Comparison of ENCODE assay signal across 17 mouse cellular contexts in genomic region chr11:57917974-57918373, GRCm38 (mm10).
DNase-seq lines count a peak whose midpoint lies in the region; ATAC-seq and TF ChIP-seq lines count a peak whose summit lies in the region.
"Had no signal": no experiment of that assay in that cellular context is flagged by ENCODE, and none has a peak within 500 bp of the region (broad histone marks: within the 10 kb centered on the region; RNA-seq: fewer than 3 reads in every experiment).

No protein-coding gene starts in this region.

- TF ChIP-seq POLR2A in spleen, adult 2 months (IDR thresholded peaks at IDR 0.05; ENCODE audit: low read depth, low read length) = no peak

- H3K27me3 ChIP-seq in intestine, postnatal 0 days (replicated peaks; ENCODE audit: control insufficient read depth, insufficient read depth, low read length) = no peaks in the 10 kb centered on the region
- H3K27me3 ChIP-seq in intestine, embryonic 15.5 days (replicated peaks) = no peaks in the 10 kb centered on the region
- H3K27me3 ChIP-seq in spleen, adult 2 months (ENCODE audit: control insufficient read depth, insufficient read depth, low read length) = no peaks in the 10 kb centered on the region
- H3K27me3 ChIP-seq: heart, embryonic 15.5 days; hindbrain, embryonic 13.5 days; lung, embryonic 15.5 days; midbrain, embryonic 12.5 days; neural tube, embryonic 12.5 days had no signal

- no peak for ATAC-seq in intestine, postnatal 0 days
- no peak for ATAC-seq in intestine, embryonic 15.5 days
- ATAC-seq: activated CD4-positive, CD25-positive, alpha-beta regulatory T cell, adult 4 months had no signal

- no peaks in the 10 kb centered on the region for H3K36me3 ChIP-seq in intestine, postnatal 0 days (ENCODE audit: control insufficient read depth, insufficient read depth)
- H3K36me3 ChIP-seq in intestine, embryonic 15.5 days = no peaks in the 10 kb centered on the region
- no peaks in the 10 kb centered on the region for H3K36me3 ChIP-seq in spleen, adult 2 months (ENCODE audit: control insufficient read depth, insufficient read depth, low read length)
- H3K36me3 ChIP-seq: heart, embryonic 15.5 days; hindbrain, embryonic 13.5 days; lung, embryonic 15.5 days; midbrain, embryonic 12.5 days; neural tube, embryonic 12.5 days had no signal

- no peak overlapping the region for H3K4me3 ChIP-seq in intestine, postnatal 0 days (ENCODE audit: low read depth, low read length)
- no peak overlapping the region for H3K4me3 ChIP-seq in intestine, embryonic 15.5 days (replicated peaks)
- H3K4me3 ChIP-seq in spleen, adult 2 months (ENCODE audit: extremely low read depth, insufficient read depth, insufficient read length) = no peak overlapping the region
- H3K4me3 ChIP-seq: heart, embryonic 15.5 days; hindbrain, embryonic 13.5 days; lung, embryonic 15.5 days; midbrain, embryonic 12.5 days; neural tube, embryonic 12.5 days had no signal

- H3K4me1 ChIP-seq in intestine, postnatal 0 days (replicated peaks; ENCODE audit: control insufficient read depth, insufficient read depth, low read length) = no peaks in the 10 kb centered on the region
- H3K4me1 ChIP-seq in intestine, embryonic 15.5 days (replicated peaks) = peaks cover 6% of the 10 kb centered on the region
- no peaks in the 10 kb centered on the region for H3K4me1 ChIP-seq in spleen, adult 2 months (ENCODE audit: control insufficient read depth, insufficient read depth, insufficient read length)
- H3K4me1 ChIP-seq: midbrain, embryonic 12.5 days; neural tube, embryonic 12.5 days had no signal

- WGBS in intestine, postnatal 0 days = 79% methylated on average over 5 of the region's 5 CpGs
- WGBS in intestine, embryonic 15.5 days = 71% methylated on average over 5 of the region's 5 CpGs
- WGBS in spleen, adult 2 months = 76% methylated on average over 5 of the region's 5 CpGs

- no peak overlapping the region for H3K4me2 ChIP-seq in intestine, postnatal 0 days (replicated peaks; ENCODE audit: low read depth)
- H3K4me2 ChIP-seq in intestine, embryonic 15.5 days (replicated peaks) = no peak overlapping the region
- H3K4me2 ChIP-seq: heart, embryonic 15.5 days; hindbrain, embryonic 13.5 days; lung, embryonic 15.5 days; midbrain, embryonic 12.5 days; neural tube, embryonic 12.5 days had no signal

- peak; percentile 39 for TF ChIP-seq CTCF in intestine, postnatal 0 days (IDR thresholded peaks at IDR 0.05; ENCODE audit: low read depth)
- peak; percentile 1; the same call in 1 of the 2 replicates for TF ChIP-seq CTCF in spleen, adult 2 months (IDR thresholded peaks at IDR 0.05; ENCODE audit: extremely low read depth, insufficient read depth, insufficient read length, insufficient replicate concordance)

- H3K27ac ChIP-seq in intestine, postnatal 0 days (ENCODE audit: low read depth, low read length) = no peak overlapping the region
- H3K27ac ChIP-seq in intestine, embryonic 15.5 days = no peak overlapping the region
- H3K27ac ChIP-seq in spleen, adult 2 months (ENCODE audit: insufficient read depth, low read length) = no peak overlapping the region
- H3K27ac ChIP-seq: heart, embryonic 15.5 days; hindbrain, embryonic 13.5 days; lung, embryonic 15.5 days; midbrain, embryonic 12.5 days; neural tube, embryonic 12.5 days had no signal

- no peak for DNase-seq in spleen, adult 2 months (ENCODE audit: low read depth in 1 of 2, low spot score in 2 of 2)
- no peak for DNase-seq in spleen, postnatal 4 days (ENCODE audit: low spot score in 2 of 2)
- DNase-seq in R1 (ENCODE audit: low read depth, low spot score) = peak; percentile 84
- DNase-seq in left cerebral cortex, adult 11 months (ENCODE audit: low spot score) = no peak
- DNase-seq in kidney, postnatal 36 days = no peak
- no peak for DNase-seq in right cerebral cortex, postnatal 10 days (ENCODE audit: low spot score in 2 of 2)
- DNase-seq: cerebellum, adult 2 months; kidney, adult 18-20 months; kidney, postnatal 4 days had no signal

- no peaks in the 10 kb centered on the region for H3K9me3 ChIP-seq in intestine, postnatal 0 days (ENCODE audit: control insufficient read depth)
- no peaks in the 10 kb centered on the region for H3K9me3 ChIP-seq in intestine, embryonic 15.5 days
- H3K9me3 ChIP-seq: heart, embryonic 15.5 days; hindbrain, embryonic 13.5 days; lung, embryonic 15.5 days; midbrain, embryonic 12.5 days; neural tube, embryonic 12.5 days had no signal

- no peak overlapping the region for H3K9ac ChIP-seq in intestine, postnatal 0 days (ENCODE audit: low read depth, low read length)
- H3K9ac ChIP-seq in intestine, embryonic 15.5 days = no peak overlapping the region
- H3K9ac ChIP-seq: heart, embryonic 15.5 days; hindbrain, embryonic 13.5 days; lung, embryonic 15.5 days; midbrain, embryonic 12.5 days; neural tube, embryonic 12.5 days had no signal
